Comparison of ENCODE assay signal across 8 mouse cellular contexts in the genomic region with DNA sequence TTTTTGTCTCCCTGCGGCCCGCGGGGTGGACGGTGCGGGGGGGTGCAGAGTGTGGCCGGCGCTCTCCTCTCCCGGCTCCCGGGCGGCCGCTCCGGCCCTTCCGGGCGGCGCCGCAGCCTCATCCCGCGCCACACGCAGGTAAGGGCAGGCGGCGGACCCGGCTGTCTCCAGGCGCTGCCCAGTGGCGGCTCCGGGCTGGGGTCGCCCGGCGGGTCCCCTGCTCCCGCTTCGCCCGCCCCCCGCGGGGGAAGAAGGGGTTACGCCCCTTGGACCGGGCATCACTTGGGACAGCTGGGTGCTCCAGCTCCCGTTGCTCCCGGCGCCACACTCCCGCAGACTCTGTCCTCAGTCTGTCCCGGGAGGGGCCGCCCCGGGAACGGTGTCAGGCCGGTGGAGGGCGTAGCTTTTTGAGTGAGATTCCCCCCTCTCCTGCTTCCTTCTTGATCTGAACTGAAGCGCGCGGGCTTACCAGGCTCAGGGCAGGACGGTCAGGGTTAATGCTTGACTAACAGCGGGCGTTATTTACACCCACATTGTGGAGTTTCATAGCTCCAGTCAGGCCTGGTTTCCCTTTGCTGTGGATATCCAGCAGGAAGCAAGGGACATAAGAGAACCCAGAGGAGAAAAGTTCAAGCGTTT. TPM values are rescaled to one million over a fixed set of nuclear protein-coding genes. Genes with fewer than 3 reads are reported as not detected.
DNase-seq lines count a peak whose midpoint lies in the region; ATAC-seq and TF ChIP-seq lines count a peak whose summit lies in the region.

No protein-coding gene starts in this region.

- no peak for TF ChIP-seq CTCF in G1E (IDR thresholded peaks at IDR 0.05; ENCODE audit: low read depth, low read length)
- no peak for TF ChIP-seq CTCF in bone marrow macrophage, adult 2 months (IDR thresholded peaks at IDR 0.05; ENCODE audit: low read depth, low read length)

- H3K36me3 ChIP-seq in G1E (replicated peaks) (peaks cover 23% of the 10 kb centered on the region), macrophage (ENCODE audit: inconsistent target) (peaks cover 4% of the 10 kb centered on the region; the same call in 1 of the 2 replicates)
- H3K36me3 ChIP-seq in forebrain, embryonic 16.5 days (ENCODE audit: control insufficient read depth, insufficient read depth) = no peaks in the 10 kb centered on the region

- under 1% methylated on average over 36 of the region's 52 CpGs for WGBS in forebrain, embryonic 16.5 days
- under 1% methylated on average over 50 of the region's 52 CpGs for WGBS in macrophage (ENCODE audit: missing documents)

- H3K4me1 ChIP-seq in G1E (ENCODE audit: insufficient read depth, low read depth, low read length) = peaks cover 18% of the 10 kb centered on the region
- H3K4me1 ChIP-seq in bone marrow macrophage, adult 2 months (ENCODE audit: control insufficient read depth, insufficient read depth, low read length) = peaks cover 24% of the 10 kb centered on the region
- H3K4me1 ChIP-seq in forebrain, embryonic 16.5 days (replicated peaks; ENCODE audit: control insufficient read depth, insufficient read depth, low read length) = peaks cover 16% of the 10 kb centered on the region

- peak; percentile 31; the same call in 1 of the 2 replicates for ATAC-seq in G1E (ENCODE audit: extremely low read depth, insufficient number of reproducible peaks, low FRiP score, poor library complexity, severe bottlenecking)
- ATAC-seq in forebrain, embryonic 16.5 days = peak; percentile 87
- ATAC-seq in monocyte, adult 5-6 weeks (replicated peaks; ENCODE audit: insufficient number of reproducible peaks, low FRiP score, low TSS enrichment, poor library complexity, severe bottlenecking) = no peak

- DNase-seq in G1E (ENCODE audit: low spot score) = peak; percentile 48
- peak; percentile 62 for DNase-seq in heart, postnatal 4 days
- peak; percentile 44 to 57 for DNase-seq in layer of hippocampus, postnatal 10 days (ENCODE audit: low spot score in 2 of 2)
- DNase-seq in right cerebral cortex, postnatal 14 days = peak; percentile 18

- peak overlapping the region; percentile 72 for H3K4me2 ChIP-seq in forebrain, embryonic 16.5 days (ENCODE audit: low read length)

- peak overlapping the region; percentile 53 for H3K27ac ChIP-seq in bone marrow macrophage, adult 2 months (ENCODE audit: insufficient read depth, low read depth, low read length)
- peak overlapping the region; percentile 66 for H3K27ac ChIP-seq in forebrain, embryonic 16.5 days (ENCODE audit: low read length)
- H3K27ac ChIP-seq in macrophage = peak overlapping the region; percentile 79

- H3K4me3 ChIP-seq in G1E (ENCODE audit: low read depth, low read length) (peak overlapping the region; percentile 84), macrophage (ENCODE audit: inconsistent target) (peak overlapping the region; percentile 65)
- peak overlapping the region; percentile 82 for H3K4me3 ChIP-seq in bone marrow macrophage, adult 2 months (ENCODE audit: insufficient read depth, low read length)
- peak overlapping the region; percentile 98 for H3K4me3 ChIP-seq in forebrain, embryonic 16.5 days (replicated peaks; ENCODE audit: low read length)

- TF ChIP-seq POLR2A in bone marrow macrophage, adult 2 months (IDR thresholded peaks at IDR 0.05; ENCODE audit: borderline replicate concordance, low read depth, low read length) = no peak

- H3K79me2 ChIP-seq in macrophage (ENCODE audit: inconsistent target) = peaks cover 42% of the 10 kb centered on the region

- no peaks in the 10 kb centered on the region for H3K9me3 ChIP-seq in G1E (replicated peaks)
- H3K9me3 ChIP-seq in forebrain, embryonic 16.5 days (ENCODE audit: control insufficient read depth, low read length) = no peaks in the 10 kb centered on the region

- peak overlapping the region; percentile 95 for H3K9ac ChIP-seq in forebrain, embryonic 16.5 days (replicated peaks; ENCODE audit: low read depth, low read length)

- no peaks in the 10 kb centered on the region for H3K27me3 ChIP-seq in G1E (ENCODE audit: insufficient read depth, low read length)
- no peaks in the 10 kb centered on the region for H3K27me3 ChIP-seq in forebrain, embryonic 16.5 days (replicated peaks; ENCODE audit: control insufficient read depth, insufficient read depth, low read length)

RNA-seq across cellular contexts. Expression of a gene that starts 1.0 kb away (rescaled TPM):
- total RNA-seq in G1E (2014; fragmentation: Nextera tagmentation) (33.6 and 38.4 TPM in 2 replicates), G1E (2017) (28.4 and 30.4 TPM in 2 replicates)
- polyA plus RNA-seq in G1E (2012) (11.7 and 14.3 TPM in 2 replicates), macrophage (2018) (36.3 to 65.4 TPM (median 49.8 TPM) in 3 replicates)
- 67.7 and 71.5 TPM in 2 replicates for polyA plus RNA-seq in bone marrow macrophage, adult 2 months (2012; ENCODE audit: insufficient read depth, insufficient read length, missing spikeins)
- 41.1 and 43.2 TPM in 2 replicates for polyA plus RNA-seq in forebrain, embryonic 16.5 days (2015; fragmentation: Nextera tagmentation; extraction: Ambion mirVana)
- total RNA-seq in heart, postnatal 4 days (2021) = 100 to 1,000 TPM; 132 to 133 TPM
- 10 to 100 TPM; 29.1 to 30.2 TPM for total RNA-seq in layer of hippocampus, postnatal 10 days (2021)
- total RNA-seq in macrophage (2018; cell fraction: chromatin; rRNA removed) = 1,000 to 10,000 TPM in 3 of 26 experiments, 100 to 1,000 TPM in 23; 125 to 1,240 (median 267) TPM
- 10 to 100 TPM; 33.5 to 87.4 (median 42.4) TPM for total RNA-seq in macrophage (2018; cell fraction: cytosol; rRNA removed)
- 100 to 1,000 TPM in 19 of 26 experiments, 10 to 100 TPM in 7; 62.8 to 669 (median 140) TPM for total RNA-seq in macrophage (2018; cell fraction: nucleus; rRNA removed)
- 154 to 232 TPM (median 168 TPM) in 3 replicates for total RNA-seq in monocyte, adult 5-6 weeks (2017)
